Mouse (Mus musculus): ENCODE measurements around the gene Klra5.
"Not testable (repeated sequence)": the region's sequence is repeated elsewhere in the genome, so short reads cannot be mapped to it uniquely, and the experiment has no call there.

Gene Klra5

DNA sequence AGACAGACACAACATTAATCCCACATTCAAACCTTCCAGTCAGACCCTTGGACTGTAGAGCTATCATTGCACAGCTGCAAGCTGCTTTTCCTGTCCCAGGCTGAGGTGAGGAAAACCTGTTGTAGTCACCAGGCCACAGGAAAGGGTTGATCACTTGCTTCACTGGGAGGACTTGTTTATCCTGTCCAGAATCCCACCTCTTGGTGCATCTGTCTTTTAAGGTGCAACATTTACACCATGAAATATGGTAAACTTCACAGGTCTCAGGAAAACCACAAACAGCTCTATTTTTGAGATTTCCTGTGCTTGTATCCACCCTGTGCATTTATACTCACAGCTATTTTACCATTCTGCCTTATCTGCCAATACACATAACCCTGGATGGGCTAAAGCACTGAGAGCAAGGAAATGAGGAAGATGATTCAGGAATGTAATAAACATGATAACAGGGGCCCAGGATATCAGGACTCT, at the start of gene Klra5:
TSS of gene Klra5 (minus strand) at position 175 of the 471 bp plus-strand sequence.
- not testable (repeated sequence) for DNase-seq (ENCODE audit: low read depth, low spot score)

DNA sequence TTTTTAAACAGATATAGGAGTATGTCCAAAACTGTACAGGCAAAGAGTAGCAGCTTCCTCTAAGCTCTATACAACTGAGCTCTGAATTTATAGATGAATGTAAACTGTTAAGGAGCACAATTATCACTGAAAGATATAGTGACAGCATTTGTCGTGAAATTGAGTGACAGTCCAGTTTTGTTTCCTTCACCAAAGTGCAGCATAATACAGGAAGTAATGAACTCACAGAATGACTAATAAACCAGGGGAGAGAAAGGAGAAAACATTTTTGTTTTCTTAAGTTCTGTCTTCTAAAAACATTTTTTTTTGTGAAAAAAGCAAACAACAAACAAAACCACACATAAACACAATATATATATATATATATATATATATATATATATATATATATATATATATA, 454 bp downstream of the Klra5 start:
- no peak for DNase-seq (ENCODE audit: low read depth, low spot score)

- no peak for DNase-seq (ENCODE audit: low read depth, low spot score)
Observed at GRCm38 (mm10) chr6:129882525-129882924, 34.9 kb downstream of the Klra5 start.

DNA sequence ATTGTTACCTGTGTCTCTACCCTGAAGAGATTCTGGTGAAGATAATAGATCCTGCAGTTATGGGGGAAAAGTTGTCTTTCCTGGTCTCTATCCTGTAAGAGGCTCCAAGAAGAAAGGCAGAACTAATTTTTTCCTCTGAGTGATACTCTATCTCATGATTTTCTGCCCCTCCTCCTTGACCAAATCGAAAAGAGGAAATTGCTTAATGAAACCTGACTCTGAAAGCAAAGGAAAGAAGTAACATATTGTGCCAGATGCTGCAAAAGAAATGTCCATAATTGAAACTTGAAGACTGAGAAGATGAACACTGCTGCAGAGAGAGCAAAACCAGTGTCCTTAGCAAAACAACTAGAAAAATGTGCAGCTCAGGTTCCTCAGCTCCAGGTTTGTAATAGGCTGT, 40.9 kb downstream of the Klra5 start, which contains the start of gene Klra17:
TSS of gene Klra17 (minus strand) at position 124 of the 400 bp plus-strand sequence.
- DNase-seq (ENCODE audit: low read depth, low spot score), result no peak

DNA sequence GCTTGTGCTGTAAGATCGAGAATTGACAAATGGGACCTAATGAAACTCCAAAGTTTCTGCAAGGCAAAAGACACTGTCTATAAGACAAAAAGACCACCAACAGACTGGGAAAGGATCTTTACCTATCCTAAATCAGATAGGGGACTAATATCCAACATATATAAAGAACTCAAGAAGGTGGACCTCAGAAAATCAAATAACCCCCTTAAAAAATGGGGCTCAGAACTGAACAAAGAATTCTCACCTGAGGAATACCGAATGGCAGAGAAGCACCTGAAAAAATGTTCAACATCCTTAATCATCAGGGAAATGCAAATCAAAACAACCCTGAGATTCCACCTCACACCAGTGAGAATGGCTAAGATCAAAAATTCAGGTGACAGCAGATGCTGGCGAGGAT, 55.1 kb downstream of the Klra5 start, which contains the start of gene Gm17631:
TSS of gene Gm17631 (plus strand) at position 301 of the 400 bp plus-strand sequence.
- DNase-seq (ENCODE audit: low read depth, low spot score), result not testable (repeated sequence)

Data from CD4-positive helper T cell, adult 2 months (primary cell).